Mouse (Mus musculus): ENCODE results near the gene Adam3.

DNA sequence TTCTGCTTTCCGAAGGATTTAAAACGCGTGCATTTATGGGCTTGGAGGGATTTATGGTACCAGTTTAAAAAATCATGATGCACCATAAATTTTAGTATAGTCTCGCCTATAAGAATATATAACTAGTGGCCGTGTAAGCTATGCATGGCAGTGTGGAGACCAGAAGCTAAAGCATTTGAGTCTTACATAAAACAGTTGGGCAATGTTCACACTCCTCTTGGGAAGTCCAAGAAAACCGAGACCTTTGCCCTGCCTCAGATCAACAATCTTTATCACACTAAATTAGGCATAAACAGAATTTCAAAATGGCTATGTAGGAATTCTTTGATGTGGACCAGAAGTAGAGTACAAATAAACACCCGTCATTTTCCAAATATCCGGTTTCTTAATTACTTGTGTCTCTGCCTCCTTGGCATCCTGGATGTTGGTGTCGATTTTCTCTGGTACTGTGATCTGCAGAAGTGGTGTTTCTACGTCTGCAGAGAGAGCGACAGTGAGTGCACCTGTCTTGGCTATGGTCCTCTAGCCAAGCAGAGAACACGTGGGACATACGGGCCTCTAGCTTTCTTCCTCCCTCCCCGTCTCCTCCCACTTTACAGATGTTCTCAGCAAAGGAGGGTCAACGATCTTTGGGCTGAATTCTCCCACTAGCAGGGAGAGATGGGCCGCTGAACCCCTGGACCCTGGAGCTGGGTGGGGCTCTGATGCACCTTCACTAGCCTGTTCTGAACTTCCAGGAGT lies 596 bp downstream of the Adam3 start:
- TF ChIP-seq CTCF (IDR thresholded peaks at IDR 0.05; ENCODE audit: low read depth) (no peak), EP300 (optimal IDR thresholded peaks at IDR 0.05) (no peak)

Measured in stomach, postnatal 0 days (tissue).